Mouse (Mus musculus): ENCODE results near the gene Ppp1r18.

- TF ChIP-seq CTCF (conservative IDR thresholded peaks at IDR 0.05; ENCODE audit: insufficient read depth, insufficient read length, low read depth, low read length): no peak
- no peak for TF ChIP-seq POLR2A (IDR thresholded peaks at IDR 0.05; ENCODE audit: low read depth, low read length)
Measured at GRCm38 (mm10) chr17:35836991-35837422, 28.4 kb upstream of the Ppp1r18 start.
